Mouse (Mus musculus): ENCODE data around the gene Fry.

- TF ChIP-seq CTCF (IDR thresholded peaks at IDR 0.05; ENCODE audit: low read depth, low read length) (no peak), EP300 (IDR thresholded peaks at IDR 0.05; ENCODE audit: insufficient read depth, low read depth, low read length) (no peak), POLR2A (IDR thresholded peaks at IDR 0.05; ENCODE audit: insufficient read depth, low read length) (no peak)
These were observed at the start of gene Fry for GRCm38 (mm10) chr5:150118455-150119241.
